Mouse (Mus musculus) liver, adult 2 months (tissue): ENCODE measurements around the gene Gm20388. TPM values are rescaled to one million over a fixed set of nuclear protein-coding genes. Genes with fewer than 3 reads are reported as not detected.

Experiments used
- DNase-seq: peaks from one replicate; pipeline ENCODE4 v3.0.0-alpha.2; 2011; ENCODE audit warnings: low read depth, low spot score; ENCODE audit errors: extremely low read depth
- H3K27ac ChIP-seq: fragments of 200-500 bp; replicated peaks from 2 replicates; pipeline ENCODE4 v1.5.1; 2012; ENCODE audit warnings: low read depth, mild to moderate bottlenecking, control low read depth, inconsistent platforms, low read length; ENCODE audit not compliant: insufficient read depth
- H3K27me3 ChIP-seq: fragments of 200-500 bp; 2 replicates; pipeline ENCODE4 v1.6.1; 2012; ENCODE audit warnings: mild to moderate bottlenecking, moderate library complexity, low read length, inconsistent platforms; ENCODE audit not compliant: control insufficient read depth, insufficient read depth
- H3K36me3 ChIP-seq: fragments of 200-500 bp; 2 replicates; pipeline ENCODE4 v1.6.1; 2012; ENCODE audit warnings: low read length, inconsistent platforms; ENCODE audit not compliant: control insufficient read depth, insufficient read depth
- H3K4me1 ChIP-seq: fragments of 200-500 bp; 2 replicates; pipeline ENCODE4 v1.6.1; 2011; ENCODE audit warnings: low read length; ENCODE audit not compliant: control insufficient read depth, insufficient read depth
- H3K4me3 ChIP-seq: fragments of 200-500 bp; 2 replicates; pipeline ENCODE4 v1.5.1; 2011; ENCODE audit warnings: low read depth, mild to moderate bottlenecking, control low read depth, low read length, moderate library complexity; ENCODE audit not compliant: insufficient read depth
- H3K79me2 ChIP-seq: fragments of 200-500 bp; 2 replicates; pipeline ENCODE4 v1.6.1; 2012; ENCODE audit warnings: inconsistent platforms, mild to moderate bottlenecking, low read length, moderate library complexity; ENCODE audit not compliant: control insufficient read depth, insufficient read depth
- H3K9ac ChIP-seq: fragments of 200-500 bp; 2 replicates; pipeline ENCODE4 v1.6.1; 2012; ENCODE audit warnings: low read depth, mild to moderate bottlenecking, control low read depth, inconsistent platforms, low read length
- CTCF ChIP-seq: fragments of 200-500 bp; IDR thresholded peaks from 2 replicates; pipeline ENCODE4 v1.5.1; 2011; ENCODE audit warnings: low read depth, low read length, control low read depth
- POLR2A ChIP-seq: fragments of 200-500 bp; IDR thresholded peaks from 2 replicates; pipeline ENCODE4 v1.6.1; 2011; ENCODE audit warnings: low read length, control low read depth; ENCODE audit not compliant: insufficient read depth; ENCODE audit errors: extremely low read depth
- WGBS: fragments of 180-500 bp; shearing (Covaris S2); methylation state at CpG from one replicate; pipeline ENCODE4 v1.1.7; 2018; 5-methylcytosine and 5-hydroxymethylcytosine counted together
- polyA plus RNA-seq: library from polyadenylated mRNA; depleted of rRNA; stranded (reverse); fragments of >200 nt; gene quantifications from 2 replicates; pipeline ENCODE4 v1.2.3, GENCODE M21; 2012
- total RNA-seq: library from RNA; depleted of rRNA; stranded (reverse); fragments of >200 nt; gene quantifications from 2 replicates; pipeline ENCODE4 v1.2.3, GENCODE M21; 2014

The Gm20388 gene
- total and polyA plus RNA-seq, 2 experiments = 6.4 to 19.9 TPM

DNA sequence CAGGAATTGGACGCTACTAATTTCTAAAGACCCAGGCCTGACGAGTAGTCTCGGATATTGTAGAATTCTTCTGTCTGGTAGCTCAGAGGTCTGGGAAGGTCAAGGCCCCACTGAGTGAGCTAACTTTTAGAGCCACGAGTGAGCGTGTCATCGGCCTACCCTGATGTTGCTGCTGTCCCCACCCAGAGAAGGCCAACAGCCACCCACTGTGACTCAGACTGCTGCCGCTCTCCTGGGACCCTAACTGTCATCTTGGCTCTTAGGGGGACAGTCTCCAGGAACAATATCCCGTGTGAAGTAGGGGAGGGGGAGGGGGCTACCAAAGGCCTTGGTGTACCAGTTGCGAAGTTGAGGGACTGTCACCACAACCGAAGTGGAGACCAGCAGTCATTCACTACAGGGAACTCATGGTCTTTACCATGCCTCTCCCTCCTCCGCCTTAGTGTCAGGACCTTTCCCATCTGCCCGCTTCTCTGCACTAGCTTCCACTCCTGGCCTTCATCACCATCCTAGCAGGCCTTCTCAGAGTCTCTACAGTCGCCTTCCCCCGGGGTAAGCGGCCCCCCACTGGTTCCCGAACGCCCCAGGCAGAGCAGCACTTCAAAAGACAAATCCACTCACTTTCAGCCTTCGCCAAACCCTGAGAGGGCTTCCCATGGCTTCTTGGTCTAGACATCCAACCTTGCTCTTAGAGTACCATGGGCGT is 2036.6 kb downstream of the Gm20388 start:
- H3K9ac ChIP-seq = no peak overlapping the region
- no peak for TF ChIP-seq POLR2A
- no peak for TF ChIP-seq CTCF
- H3K79me2 ChIP-seq = peaks cover 5% of the 10 kb centered on the region; the same call in 1 of the 2 replicates
- H3K36me3 ChIP-seq = no peaks in the 10 kb centered on the region; the same call in 1 of the 2 replicates
- peaks cover 21% of the 10 kb centered on the region for H3K4me1 ChIP-seq
- no peak for DNase-seq
- 0 out of 2 replicates have a peak overlapping the region, but pooled peaks have one; percentile 1 for H3K4me3 ChIP-seq
- peak overlapping the region; percentile 41 for H3K27ac ChIP-seq
- no peaks in the 10 kb centered on the region for H3K27me3 ChIP-seq
- 58% methylated on average over 19 of the region's 19 CpGs for WGBS

- Histone ChIP-seq H3K4me1 (peaks cover 19% of the 10 kb centered on the region), H3K27ac (peak overlapping the region; percentile 41), H3K4me3 (peak overlapping the region; percentile 38), H3K9ac (peak overlapping the region; percentile 40), H3K36me3 (no peaks in the 10 kb centered on the region), H3K79me2 (peaks cover 4% of the 10 kb centered on the region; the same call in 1 of the 2 replicates), H3K27me3 (no peaks in the 10 kb centered on the region)
- TF ChIP-seq POLR2A = 0 out of 2 replicates have a peak, but pooled peaks have one; percentile 5
- no peak for TF ChIP-seq CTCF
- WGBS = 2% methylated on average over 18 of the region's 18 CpGs
- peak; percentile 69 for DNase-seq
These were observed 2037.1 kb downstream of the Gm20388 start for GRCm38 (mm10) chr8:121947753-121948141.

DNA sequence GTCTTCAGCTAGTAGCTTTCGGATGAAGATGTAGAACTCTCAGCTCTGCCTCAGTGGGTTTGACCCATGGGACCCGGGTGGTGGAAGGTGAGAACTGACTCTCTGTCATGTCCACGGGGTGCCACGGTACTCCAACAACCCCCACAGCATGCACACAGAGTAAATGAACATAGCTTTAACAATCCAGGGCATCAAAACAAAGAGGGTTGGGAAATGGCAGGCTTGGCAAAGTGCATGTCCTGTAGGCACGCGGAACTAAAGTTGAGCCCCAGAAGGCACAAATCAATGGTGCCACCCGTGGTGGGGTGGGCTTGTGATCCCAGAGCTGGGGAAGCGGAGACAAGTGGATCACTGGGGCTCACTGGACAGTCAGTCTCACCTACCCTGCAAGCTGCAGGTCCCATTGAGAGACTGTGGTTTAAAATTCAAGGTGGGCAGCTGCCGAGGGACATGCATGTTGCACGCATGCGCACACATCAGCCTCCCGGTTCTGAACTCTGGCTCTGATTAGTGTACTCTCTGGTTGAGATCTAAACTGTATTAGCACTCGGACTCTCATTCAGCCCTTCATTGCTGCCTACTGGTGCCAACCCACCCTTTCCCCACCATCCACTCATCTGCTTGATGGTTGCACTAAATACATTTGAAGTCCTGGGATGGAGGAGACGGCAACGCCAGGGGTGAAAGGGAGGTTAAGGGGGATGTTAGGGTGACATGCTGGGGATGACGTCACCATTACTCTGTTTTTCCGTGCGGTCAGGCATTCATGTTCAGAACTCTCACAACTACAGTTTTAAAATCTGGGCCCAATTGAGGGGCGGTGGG is 2037.9 kb downstream of the Gm20388 start:
- Histone ChIP-seq H3K27ac (peak overlapping the region; percentile 41), H3K9ac (peak overlapping the region; percentile 40), H3K4me1 (peaks cover 19% of the 10 kb centered on the region), H3K79me2 (peaks cover 4% of the 10 kb centered on the region; the same call in 1 of the 2 replicates), H3K36me3 (no peaks in the 10 kb centered on the region), H3K27me3 (no peaks in the 10 kb centered on the region), H3K4me3 (no peak overlapping the region)
- TF ChIP-seq POLR2A (no peak), CTCF (no peak)
- WGBS = 48% methylated on average over 19 of the region's 19 CpGs
- DNase-seq = peak; percentile 53

DNA sequence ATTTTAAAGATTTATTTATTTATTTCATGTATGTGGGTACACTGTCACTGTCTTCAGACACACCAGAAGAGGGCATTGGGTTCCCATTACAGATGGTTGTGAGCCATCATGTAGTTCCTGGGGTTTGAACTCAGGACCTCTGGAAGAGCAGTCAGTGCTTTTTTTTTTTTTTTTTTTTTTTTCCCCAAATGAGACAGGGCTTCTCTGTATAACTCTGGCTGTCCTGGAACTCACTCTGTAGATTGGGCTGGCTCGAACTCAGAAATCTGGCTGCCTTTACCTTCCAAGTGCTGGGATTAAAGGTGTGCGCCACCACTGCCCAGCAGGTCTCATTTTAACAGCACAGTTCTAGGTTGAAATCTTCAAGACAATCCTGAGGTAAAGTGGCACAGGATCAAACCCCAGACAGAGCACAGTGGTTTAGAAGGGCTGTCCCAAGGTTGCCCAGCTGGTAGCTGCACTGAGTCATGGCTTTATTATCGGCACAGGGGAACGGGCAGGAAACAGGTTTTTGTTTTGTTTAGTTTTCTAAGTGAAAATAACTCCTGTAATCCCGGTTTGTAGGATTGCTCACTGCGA is 2038.7 kb downstream of the Gm20388 start, which contains the start of gene Banp:
Gene Banp, plus strand, starts transcription at position 529 of the 579 bp plus-strand sequence.
- TF ChIP-seq POLR2A (no peak), CTCF (no peak)
- H3K9ac ChIP-seq = peak within 1 kb of the TSS; percentile 93
- H3K36me3 ChIP-seq = no peaks in the 10 kb centered on the region
- H3K27me3 ChIP-seq = no peaks in the 10 kb centered on the region
- 53% methylated on average over 6 of the region's 6 CpGs for WGBS
- H3K4me3 ChIP-seq = peak within 1 kb of the TSS; percentile 77
- peaks cover 4% of the 10 kb centered on the region; the same call in 1 of the 2 replicates for H3K79me2 ChIP-seq
- peak within 1 kb of the TSS; percentile 90 for H3K27ac ChIP-seq
- DNase-seq = no peak
- H3K4me1 ChIP-seq = peaks cover 19% of the 10 kb centered on the region

- Histone ChIP-seq H3K27ac (peak overlapping the region; percentile 90), H3K4me3 (peak overlapping the region; percentile 77), H3K79me2 (peaks cover 10% of the 10 kb centered on the region; the same call in 1 of the 2 replicates), H3K36me3 (no peaks in the 10 kb centered on the region), H3K9ac (peak overlapping the region; percentile 93), H3K27me3 (no peaks in the 10 kb centered on the region), H3K4me1 (peaks cover 19% of the 10 kb centered on the region)
- WGBS = 1% methylated on average over 62 of the region's 66 CpGs
- TF ChIP-seq CTCF (no peak), POLR2A (peak; percentile 75; the same call in 1 of the 2 replicates)
- peak; percentile 98 for DNase-seq
These were observed 2039.5 kb downstream of the Gm20388 start for GRCm38 (mm10) chr8:121949941-121950748.
